ENCODE assay signal across 11 mouse cellular contexts in genomic region chr2:79428022-79428421, GRCm38 (mm10). TPM values are rescaled to one million over a fixed set of nuclear protein-coding genes. Genes with fewer than 3 reads are reported as not detected.
A peak's percentile ranks its signal among the peaks of the same experiment; 100 is the strongest.
DNase-seq lines count a peak whose midpoint lies in the region; ATAC-seq lines count a peak whose summit lies in the region.
"Had no signal": no experiment of that assay in that cellular context is flagged by ENCODE, and none has a peak within 500 bp of the region (broad histone marks: within the 10 kb centered on the region; RNA-seq: fewer than 3 reads in every experiment).

No protein-coding gene starts in this region.

- no peak overlapping the region for H3K4me2 ChIP-seq in hindbrain, embryonic 13.5 days
- no peak overlapping the region for H3K4me2 ChIP-seq in midbrain, embryonic 16.5 days (ENCODE audit: low read length)

- H3K27ac ChIP-seq in hindbrain, embryonic 10.5 days, result no peak overlapping the region
- H3K27ac ChIP-seq in hindbrain, embryonic 13.5 days, result no peak overlapping the region
- H3K27ac ChIP-seq in midbrain, embryonic 10.5 days (replicated peaks), result no peak overlapping the region
- no peak overlapping the region for H3K27ac ChIP-seq in midbrain, embryonic 16.5 days (ENCODE audit: low read length)

- H3K36me3 ChIP-seq in hindbrain, embryonic 10.5 days, result no peaks in the 10 kb centered on the region
- H3K36me3 ChIP-seq in hindbrain, embryonic 13.5 days, result no peaks in the 10 kb centered on the region
- no peaks in the 10 kb centered on the region for H3K36me3 ChIP-seq in midbrain, embryonic 10.5 days
- no peaks in the 10 kb centered on the region for H3K36me3 ChIP-seq in midbrain, embryonic 16.5 days (ENCODE audit: control insufficient read depth, insufficient read depth, low read length)

- WGBS in hindbrain, embryonic 10.5 days, result 30% methylated on average over 6 of the region's 6 CpGs
- WGBS in hindbrain, embryonic 13.5 days, result 31% methylated on average over 6 of the region's 6 CpGs
- WGBS in midbrain, embryonic 10.5 days, result 31% methylated on average over 6 of the region's 6 CpGs
- 29% methylated on average over 6 of the region's 6 CpGs for WGBS in midbrain, embryonic 16.5 days

- no peak for DNase-seq in hindbrain, embryonic 10.5 days (ENCODE audit: low spot score)
- no peak for DNase-seq in midbrain, embryonic 10.5 days (ENCODE audit: low spot score)
- peak; percentile 72 for DNase-seq in forelimb bud, embryonic 11.5 days (ENCODE audit: low read depth, low spot score)
- peak; percentile 31 for DNase-seq in mesoderm, embryonic 11.5 days (ENCODE audit: low read depth, low spot score)
- no peak for DNase-seq in left cerebral cortex, adult 11 months (ENCODE audit: low spot score)
- no peak for DNase-seq in thymus, postnatal 14 days

- H3K9me3 ChIP-seq in hindbrain, embryonic 10.5 days, result no peaks in the 10 kb centered on the region
- no peaks in the 10 kb centered on the region for H3K9me3 ChIP-seq in hindbrain, embryonic 13.5 days
- H3K9me3 ChIP-seq in midbrain, embryonic 10.5 days (replicated peaks), result no peaks in the 10 kb centered on the region
- H3K9me3 ChIP-seq in midbrain, embryonic 16.5 days (replicated peaks; ENCODE audit: control insufficient read depth, low read length, poor library complexity, severe bottlenecking), result no peaks in the 10 kb centered on the region

- no peak overlapping the region for H3K9ac ChIP-seq in hindbrain, embryonic 13.5 days
- no peak overlapping the region for H3K9ac ChIP-seq in midbrain, embryonic 16.5 days (ENCODE audit: low read depth, low read length)

- H3K27me3 ChIP-seq in hindbrain, embryonic 10.5 days (ENCODE audit: insufficient read depth, poor library complexity, severe bottlenecking), result peaks cover 34% of the 10 kb centered on the region
- peaks cover 32% of the 10 kb centered on the region for H3K27me3 ChIP-seq in hindbrain, embryonic 13.5 days
- H3K27me3 ChIP-seq in midbrain, embryonic 10.5 days (ENCODE audit: low read depth, poor library complexity, severe bottlenecking), result peaks cover 66% of the 10 kb centered on the region
- H3K27me3 ChIP-seq in midbrain, embryonic 16.5 days (ENCODE audit: control insufficient read depth, insufficient read depth, low read depth, low read length), result peaks cover 11% of the 10 kb centered on the region

- peaks cover 18% of the 10 kb centered on the region; the same call in 1 of the 2 replicates for H3K4me1 ChIP-seq in hindbrain, embryonic 10.5 days (replicated peaks)
- H3K4me1 ChIP-seq in hindbrain, embryonic 13.5 days (replicated peaks), result peaks cover 8% of the 10 kb centered on the region
- H3K4me1 ChIP-seq in midbrain, embryonic 10.5 days, result peaks cover 23% of the 10 kb centered on the region
- H3K4me1 ChIP-seq in midbrain, embryonic 16.5 days (ENCODE audit: control insufficient read depth, insufficient read depth, low read length), result peaks cover 5% of the 10 kb centered on the region

- peak overlapping the region; percentile 66; the same call in 1 of the 2 replicates for H3K4me3 ChIP-seq in hindbrain, embryonic 10.5 days
- no peak overlapping the region for H3K4me3 ChIP-seq in hindbrain, embryonic 13.5 days
- peak overlapping the region; percentile 64; the same call in 1 of the 2 replicates for H3K4me3 ChIP-seq in midbrain, embryonic 10.5 days
- H3K4me3 ChIP-seq in midbrain, embryonic 16.5 days (ENCODE audit: low read depth, low read length), result no peak overlapping the region

- ATAC-seq in hindbrain, embryonic 13.5 days (ENCODE audit: low FRiP score), result no peak
- ATAC-seq in midbrain, embryonic 16.5 days, result no peak

RNA-seq across cellular contexts. Expression of gene Neurod1, which starts 28.5 kb away (rescaled TPM):
- 20.9 and 52.9 TPM in 2 replicates for polyA plus RNA-seq in hindbrain, embryonic 10.5 days (2016; fragmentation: Nextera tagmentation; extraction: Ambion mirVana)
- polyA plus RNA-seq in hindbrain, embryonic 13.5 days (2015; fragmentation: Nextera tagmentation; extraction: Ambion mirVana), result 50.7 and 53.7 TPM in 2 replicates
- 18.8 and 23.5 TPM in 2 replicates for polyA plus RNA-seq in midbrain, embryonic 10.5 days (2016; fragmentation: Nextera tagmentation; extraction: Ambion mirVana)
- polyA plus RNA-seq in midbrain, embryonic 16.5 days (2015; fragmentation: Nextera tagmentation; extraction: Ambion mirVana), result 12.8 and 22.7 TPM in 2 replicates
- polyA plus RNA-seq: heart, embryonic 11.5 days; liver, adult 2 months; urinary bladder, adult 2 months had no signal

RNA-seq across cellular contexts. Expression of gene Cerkl, which starts 28.6 kb away (rescaled TPM):
- 1.8 and 6.6 TPM in 2 replicates for polyA plus RNA-seq in hindbrain, embryonic 10.5 days (2016; fragmentation: Nextera tagmentation; extraction: Ambion mirVana)
- polyA plus RNA-seq in hindbrain, embryonic 13.5 days (2015; fragmentation: Nextera tagmentation; extraction: Ambion mirVana), result 2.5 and 3.3 TPM in 2 replicates
- polyA plus RNA-seq in midbrain, embryonic 10.5 days (2016; fragmentation: Nextera tagmentation; extraction: Ambion mirVana), result 2.0 and 2.6 TPM in 2 replicates
- 0.84 and 1.9 TPM in 2 replicates for polyA plus RNA-seq in midbrain, embryonic 16.5 days (2015; fragmentation: Nextera tagmentation; extraction: Ambion mirVana)

Comparison
In these comparisons a context has a peak if more than half of its experiments do, and no peak if none do; other contexts are left out.
1. H3K4me3 ChIP-seq: peak in hindbrain, embryonic 10.5 days (single experiment) and midbrain, embryonic 10.5 days (single experiment); none in hindbrain, embryonic 13.5 days (single experiment) and midbrain, embryonic 16.5 days (single experiment).
2. DNase-seq: peak in forelimb bud, embryonic 11.5 days (single experiment) and mesoderm, embryonic 11.5 days (single experiment); none in hindbrain, embryonic 10.5 days (single experiment), midbrain, embryonic 10.5 days (single experiment), left cerebral cortex, adult 11 months (single experiment) and thymus, postnatal 14 days (single experiment).